Mouse (Mus musculus): ENCODE results near the gene Hist1h1d.

- TF ChIP-seq CTCF (IDR thresholded peaks at IDR 0.05; ENCODE audit: extremely low read depth, insufficient read depth, insufficient read length, insufficient replicate concordance) (no peak), POLR2A (IDR thresholded peaks at IDR 0.05; ENCODE audit: low read depth, low read length) (no peak)
These were observed 30.5 kb downstream of the Hist1h1d start for GRCm38 (mm10) chr13:23583387-23584068.

Data from spleen, adult 2 months (tissue).